In the genomic region with DNA sequence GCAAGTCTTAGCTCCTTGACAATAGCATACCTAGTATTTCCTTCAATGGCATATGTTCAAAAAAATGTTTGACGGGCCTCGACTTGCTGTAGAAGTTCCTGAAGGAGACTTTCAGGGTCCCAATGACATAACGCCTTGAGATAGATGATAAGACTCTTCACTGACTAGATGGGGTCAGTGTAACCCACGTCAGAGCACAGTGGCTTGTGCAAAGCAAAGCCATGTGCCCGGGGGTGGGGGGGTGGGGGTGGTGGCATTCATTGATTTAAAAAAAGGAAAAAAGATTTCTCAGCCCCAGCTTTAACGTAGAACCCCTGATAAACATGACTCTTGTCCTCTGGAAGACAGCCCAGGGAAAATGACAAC, we compare ENCODE assay signal across 8 mouse cellular contexts. TPM values are rescaled to one million over a fixed set of nuclear protein-coding genes. Genes with fewer than 3 reads are reported as not detected.
DNase-seq lines count a peak whose midpoint lies in the region; ATAC-seq and TF ChIP-seq lines count a peak whose summit lies in the region.

No protein-coding gene starts in this region.

- no peak overlapping the region for H3K9ac ChIP-seq in embryonic facial prominence, embryonic 12.5 days
- no peak overlapping the region for H3K9ac ChIP-seq in hindbrain, postnatal 0 days (replicated peaks; ENCODE audit: low read length)
- H3K9ac ChIP-seq in midbrain, embryonic 16.5 days (ENCODE audit: low read depth, low read length) = no peak overlapping the region

- peak; percentile 47; the same call in 1 of the 2 replicates for ATAC-seq in embryonic facial prominence, embryonic 12.5 days (ENCODE audit: insufficient number of reproducible peaks, insufficient read depth, low FRiP score, low TSS enrichment)
- ATAC-seq in hindbrain, postnatal 0 days = peak; percentile 34
- peak; percentile 57 for ATAC-seq in midbrain, embryonic 16.5 days

- H3K36me3 ChIP-seq in embryonic facial prominence, embryonic 12.5 days = no peaks in the 10 kb centered on the region
- no peaks in the 10 kb centered on the region for H3K36me3 ChIP-seq in hindbrain, postnatal 0 days (ENCODE audit: insufficient read depth, low read length)
- no peaks in the 10 kb centered on the region for H3K36me3 ChIP-seq in midbrain, embryonic 16.5 days (ENCODE audit: control insufficient read depth, insufficient read depth, low read length)

- TF ChIP-seq CTCF in layer of hippocampus, adult 2 months (conservative IDR thresholded peaks at IDR 0.05) = no peak
- TF ChIP-seq CTCF in hindbrain, postnatal 0 days (IDR thresholded peaks at IDR 0.05; ENCODE audit: low read depth) = no peak

- WGBS in embryonic facial prominence, embryonic 12.5 days = 63% methylated on average over 6 of the region's 6 CpGs
- WGBS in hindbrain, postnatal 0 days = 70% methylated on average over 6 of the region's 6 CpGs
- 72% methylated on average over 6 of the region's 6 CpGs for WGBS in midbrain, embryonic 16.5 days

- H3K27ac ChIP-seq in layer of hippocampus, adult 2 months = peak overlapping the region; percentile 84; the same call in 1 of the 2 replicates
- H3K27ac ChIP-seq in embryonic facial prominence, embryonic 12.5 days = peak overlapping the region; percentile 50; the same call in 1 of the 2 replicates
- H3K27ac ChIP-seq in hindbrain, postnatal 0 days = peak overlapping the region; percentile 72; the same call in 1 of the 2 replicates
- H3K27ac ChIP-seq in midbrain, embryonic 16.5 days (ENCODE audit: low read length) = peak overlapping the region; percentile 74; the same call in 1 of the 2 replicates

- H3K4me1 ChIP-seq in embryonic facial prominence, embryonic 12.5 days = no peaks in the 10 kb centered on the region
- no peaks in the 10 kb centered on the region for H3K4me1 ChIP-seq in hindbrain, postnatal 0 days (ENCODE audit: insufficient read depth, low read length)
- peaks cover 4% of the 10 kb centered on the region; the same call in 1 of the 2 replicates for H3K4me1 ChIP-seq in midbrain, embryonic 16.5 days (ENCODE audit: control insufficient read depth, insufficient read depth, low read length)

- DNase-seq in layer of hippocampus, adult 2 months (ENCODE audit: low spot score in 2 of 2) = no peak
- DNase-seq in layer of hippocampus, postnatal 36 days = no peak
- DNase-seq in hindbrain, postnatal 0 days (ENCODE audit: low spot score) = no peak
- no peak for DNase-seq in layer of hippocampus, postnatal 25 days (ENCODE audit: extremely low spot score in 1 of 2, low spot score in 1 of 2)
- no peak for DNase-seq in ovary, postnatal 36 days (ENCODE audit: low spot score)
- no peak for DNase-seq in testis, postnatal 10 days (ENCODE audit: low spot score)

- no peaks in the 10 kb centered on the region for H3K9me3 ChIP-seq in embryonic facial prominence, embryonic 12.5 days
- no peaks in the 10 kb centered on the region for H3K9me3 ChIP-seq in hindbrain, postnatal 0 days (ENCODE audit: low read length)
- H3K9me3 ChIP-seq in midbrain, embryonic 16.5 days (replicated peaks; ENCODE audit: control insufficient read depth, low read length, poor library complexity, severe bottlenecking) = no peaks in the 10 kb centered on the region

- H3K4me3 ChIP-seq in layer of hippocampus, adult 2 months = peak overlapping the region; percentile 57
- peak overlapping the region; percentile 33 for H3K4me3 ChIP-seq in embryonic facial prominence, embryonic 12.5 days
- H3K4me3 ChIP-seq in hindbrain, postnatal 0 days (ENCODE audit: low read length) = no peak overlapping the region
- H3K4me3 ChIP-seq in midbrain, embryonic 16.5 days (ENCODE audit: low read depth, low read length) = peak overlapping the region; percentile 43; the same call in 1 of the 2 replicates

- no peaks in the 10 kb centered on the region for H3K27me3 ChIP-seq in embryonic facial prominence, embryonic 12.5 days
- H3K27me3 ChIP-seq in hindbrain, postnatal 0 days (ENCODE audit: insufficient read depth, low read length) = no peaks in the 10 kb centered on the region
- no peaks in the 10 kb centered on the region for H3K27me3 ChIP-seq in midbrain, embryonic 16.5 days (ENCODE audit: control insufficient read depth, insufficient read depth, low read depth, low read length)

- H3K4me2 ChIP-seq in embryonic facial prominence, embryonic 12.5 days (replicated peaks) = peak overlapping the region; percentile 39
- peak overlapping the region; percentile 55 for H3K4me2 ChIP-seq in hindbrain, postnatal 0 days (ENCODE audit: low read depth, low read length)
- peak overlapping the region; percentile 60 for H3K4me2 ChIP-seq in midbrain, embryonic 16.5 days (ENCODE audit: low read length)

RNA-seq across cellular contexts. Expression of a gene that starts 12.8 kb away (rescaled TPM):
- 100 to 1,000 TPM; 325 to 333 TPM for total RNA-seq in layer of hippocampus, adult 2 months (2021)
- total RNA-seq in layer of hippocampus, postnatal 36 days (2021) = 100 to 1,000 TPM; 336 to 357 TPM
- 398 and 400 TPM in 2 replicates for polyA plus RNA-seq in embryonic facial prominence, embryonic 12.5 days (2016; fragmentation: Nextera tagmentation; extraction: Ambion mirVana)
- total RNA-seq in hindbrain, postnatal 0 days (2014; rRNA removed) = 494 and 546 TPM in 2 replicates
- 693 and 697 TPM in 2 replicates for polyA plus RNA-seq in hindbrain, postnatal 0 days (2015; fragmentation: Nextera tagmentation; extraction: Ambion mirVana)
- polyA plus RNA-seq in midbrain, embryonic 16.5 days (2015; fragmentation: Nextera tagmentation; extraction: Ambion mirVana) = 408 and 436 TPM in 2 replicates
- total RNA-seq in layer of hippocampus, postnatal 25 days (2021) = 100 to 1,000 TPM; 334 to 370 TPM
